Mouse (Mus musculus): ENCODE measurements at regions not wholly inside any gene's neighbourhood (a gene's known extent, or its start where the extent isn't known, plus 50 kb on each side); places are given as distances from the start of the nearest gene placed in this dataset.

GRCm38 (mm10) chrX:167098914-167099313 is 110.2 kb downstream of the Tmsb4x start:
- TF ChIP-seq CTCF (conservative IDR thresholded peaks at IDR 0.05; ENCODE audit: low read length), result no peak
- TF ChIP-seq NANOG (IDR thresholded peaks at IDR 0.05; ENCODE audit: borderline replicate concordance, low read length), result no peak
